Mouse (Mus musculus) hindbrain, embryonic 13.5 days (tissue): ENCODE data around the gene Fbxo34. TPM values are rescaled to one million over a fixed set of nuclear protein-coding genes. Genes with fewer than 3 reads are reported as not detected.

ENCODE experiments used
- ATAC-seq: fragments of 200-750 bp; cut with Nextera tagmentation; 2 replicates; pipeline ENCODE4 v1.8.0; 2017; ENCODE audit warnings: moderate TSS enrichment; ENCODE audit not compliant: low FRiP score
- H3K27ac ChIP-seq: fragments of 300-500 bp; sonication (generic); 2 replicates; pipeline ENCODE4 v1.5.1; 2015; ENCODE audit warnings: inconsistent platforms, mild to moderate bottlenecking, moderate library complexity
- H3K27me3 ChIP-seq: fragments of 300-500 bp; sonication (generic); 2 replicates; pipeline ENCODE4 v1.6.1; 2015; ENCODE audit warnings: mild to moderate bottlenecking, inconsistent platforms
- H3K36me3 ChIP-seq: fragments of 300-500 bp; sonication (generic); 2 replicates; pipeline ENCODE4 v1.6.1; 2015; ENCODE audit warnings: mild to moderate bottlenecking, inconsistent platforms
- H3K4me1 ChIP-seq: fragments of 300-500 bp; sonication (generic); replicated peaks from 2 replicates; pipeline ENCODE4 v1.6.1; 2015; ENCODE audit warnings: inconsistent platforms
- H3K4me2 ChIP-seq: fragments of 300-500 bp; sonication (generic); 2 replicates; pipeline ENCODE4 v1.6.1; 2015; ENCODE audit warnings: inconsistent platforms, mild to moderate bottlenecking, moderate library complexity
- H3K4me3 ChIP-seq: fragments of 300-500 bp; sonication (generic); 2 replicates; pipeline ENCODE4 v1.5.1; 2015; ENCODE audit warnings: mild to moderate bottlenecking, inconsistent platforms
- H3K9ac ChIP-seq: fragments of 300-500 bp; sonication (generic); 2 replicates; pipeline ENCODE4 v1.6.1; 2015; ENCODE audit warnings: mild to moderate bottlenecking, inconsistent platforms
- H3K9me3 ChIP-seq: fragments of 300-500 bp; sonication (generic); 2 replicates; pipeline ENCODE4 v1.6.1; 2016; ENCODE audit warnings: inconsistent platforms
- WGBS: fragments of 180-500 bp; shearing (Covaris S2); methylation state at CpG from one replicate; pipeline ENCODE4 v1.1.7; 2015; 5-methylcytosine and 5-hydroxymethylcytosine counted together
- polyA plus RNA-seq: library from polyadenylated mRNA; unstranded; fragments of >200 nt; fragmentation: Nextera tagmentation; extraction: Ambion mirVana; gene quantifications from 2 replicates; pipeline ENCODE4 v1.2.1, GENCODE M21; 2015

The Fbxo34 gene
- polyA plus RNA-seq, 1 experiment from 2014 or later, result 26.3 TPM

DNA sequence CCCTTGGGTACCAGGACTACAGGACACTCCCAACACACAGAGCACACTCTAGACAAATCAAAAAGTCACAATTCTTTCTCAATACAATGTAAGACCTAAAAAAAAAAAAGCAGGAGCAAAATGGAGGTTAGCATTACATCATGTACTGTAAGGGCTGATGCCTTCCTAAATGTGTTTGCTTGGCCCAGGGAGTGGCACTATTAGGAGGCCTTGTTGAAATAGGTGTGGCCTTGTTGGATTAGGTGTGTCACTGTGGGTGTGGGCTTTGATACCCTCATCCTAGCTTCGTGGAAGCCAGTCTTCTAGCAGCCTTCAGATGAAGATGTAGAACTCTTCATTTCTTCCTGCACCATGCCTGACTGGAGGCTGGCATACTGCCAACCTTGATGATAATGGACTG lies 131.1 kb downstream of the Fbxo34 start:
- H3K27ac ChIP-seq, result no peak overlapping the region
- no peak overlapping the region for H3K9ac ChIP-seq
- no peaks in the 10 kb centered on the region for H3K4me1 ChIP-seq
- ATAC-seq, result no peak
- no peaks in the 10 kb centered on the region for H3K27me3 ChIP-seq
- WGBS, result 68% methylated on average over 1 of the region's 1 CpGs
- H3K4me2 ChIP-seq, result no peak overlapping the region
- H3K36me3 ChIP-seq, result no peaks in the 10 kb centered on the region
- no peak overlapping the region for H3K4me3 ChIP-seq
- no peaks in the 10 kb centered on the region for H3K9me3 ChIP-seq

Other genes starting within 250 kb of the Fbxo34 start
- 17.7 and 19.9 TPM in 2 replicates for gene Wdhd1, start 173.6 kb upstream of the Fbxo34 start, polyA plus RNA-seq
- gene Socs4, start 173.5 kb upstream of the Fbxo34 start, polyA plus RNA-seq, result 3.2 and 3.3 TPM in 2 replicates
- 52.3 and 55.9 TPM in 2 replicates for gene Mapk1ip1l, start 152.2 kb upstream of the Fbxo34 start, polyA plus RNA-seq
- gene Lgals3, start 82.7 kb upstream of the Fbxo34 start, polyA plus RNA-seq, result 1.7 and 1.9 TPM in 2 replicates
- gene Dlgap5, start 32.0 kb upstream of the Fbxo34 start, polyA plus RNA-seq, result 10.6 and 11.6 TPM in 2 replicates
- gene Atg14, start 120.2 kb downstream of the Fbxo34 start, polyA plus RNA-seq, result 17.5 and 19.3 TPM in 2 replicates
- 76.8 and 77.0 TPM in 2 replicates for gene Ktn1, start 198.0 kb downstream of the Fbxo34 start, polyA plus RNA-seq